Mouse (Mus musculus): ENCODE measurements around the gene Gmnc.
A peak's percentile ranks its signal among the peaks of the same experiment; 100 is the strongest.

Gmnc gene

DNA sequence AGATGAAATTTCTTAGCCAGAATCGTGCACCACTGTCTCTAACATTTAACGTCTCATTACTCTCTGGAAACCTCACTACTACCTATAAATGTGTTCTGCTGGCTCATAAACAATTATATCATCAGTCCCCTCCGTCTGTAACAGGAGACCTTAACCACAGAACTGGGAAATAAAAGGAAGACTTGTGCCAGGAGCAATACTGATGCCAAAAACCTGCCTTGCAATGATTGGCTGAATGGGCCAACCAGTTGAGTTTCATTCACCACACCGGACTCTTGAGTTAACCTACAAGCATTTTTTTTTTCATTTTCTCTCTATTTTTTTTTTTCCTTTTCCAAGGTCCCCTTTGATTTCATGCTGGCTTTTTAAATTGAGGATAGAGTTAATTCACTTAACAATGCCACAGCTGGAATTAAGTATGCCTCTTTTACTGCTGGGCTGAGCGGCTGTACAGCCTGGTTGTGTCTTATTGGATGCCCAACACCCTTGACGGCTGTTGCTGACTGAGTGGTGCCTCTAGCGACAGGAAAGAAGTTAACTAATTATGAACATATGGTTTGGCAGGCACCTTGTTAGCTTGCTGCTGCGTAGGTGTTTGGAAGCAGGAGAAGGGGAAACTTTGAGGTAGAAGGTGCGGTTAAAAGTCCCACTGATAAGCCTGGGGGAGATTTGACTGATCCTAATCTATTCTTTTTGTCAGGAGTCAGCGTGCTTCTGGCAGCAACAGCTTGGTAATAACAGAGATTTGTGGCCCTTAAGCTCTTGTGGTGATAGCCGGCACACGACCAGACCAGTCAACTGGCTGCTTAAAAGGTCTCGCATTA is at the start of gene Gmnc:
Gene Gmnc (minus strand): TSS at position 176 of the 824 bp plus-strand sequence.
- peak; percentile 13 for DNase-seq (ENCODE audit: low spot score)

DNA sequence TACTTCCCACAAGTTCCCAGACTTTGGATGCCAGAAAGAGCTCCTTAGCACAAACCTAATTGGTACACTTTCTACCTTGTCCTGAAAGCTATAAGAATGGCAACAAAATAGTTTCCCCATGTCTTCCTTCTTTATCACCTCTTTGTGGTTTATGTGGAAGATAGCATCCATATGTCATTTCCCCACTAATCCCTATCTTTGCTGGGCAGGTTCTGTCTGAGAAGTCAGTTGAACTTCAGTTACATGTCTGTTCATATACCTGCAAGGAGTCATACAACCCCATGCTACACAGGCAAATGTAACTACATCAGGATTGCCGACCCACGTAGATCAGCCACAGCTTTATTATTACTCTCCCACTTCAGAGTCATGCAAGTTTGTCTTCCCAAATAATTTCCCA is 35.8 kb upstream of the Gmnc start:
- no peak for DNase-seq (ENCODE audit: low spot score)

DNA sequence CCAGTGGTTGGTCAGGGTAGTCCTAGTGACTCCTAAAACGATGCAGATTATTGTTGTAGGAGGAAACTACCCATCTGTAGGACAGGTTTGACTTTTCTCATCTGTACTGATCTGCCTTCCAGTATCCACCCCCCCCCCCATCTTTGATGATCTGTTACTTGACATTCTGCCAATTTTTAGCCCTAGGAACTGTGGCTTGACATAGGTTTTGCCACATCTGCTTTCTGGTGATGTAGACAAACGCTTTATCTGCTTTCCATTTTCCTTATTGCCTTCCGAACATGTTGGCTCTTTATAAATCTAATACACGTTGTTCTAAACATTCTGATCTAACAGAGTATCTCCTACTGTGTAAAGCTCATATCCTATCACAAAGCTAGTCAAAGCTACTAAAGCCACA is 34.8 kb upstream of the Gmnc start:
- DNase-seq (ENCODE audit: low spot score): no peak

DNA sequence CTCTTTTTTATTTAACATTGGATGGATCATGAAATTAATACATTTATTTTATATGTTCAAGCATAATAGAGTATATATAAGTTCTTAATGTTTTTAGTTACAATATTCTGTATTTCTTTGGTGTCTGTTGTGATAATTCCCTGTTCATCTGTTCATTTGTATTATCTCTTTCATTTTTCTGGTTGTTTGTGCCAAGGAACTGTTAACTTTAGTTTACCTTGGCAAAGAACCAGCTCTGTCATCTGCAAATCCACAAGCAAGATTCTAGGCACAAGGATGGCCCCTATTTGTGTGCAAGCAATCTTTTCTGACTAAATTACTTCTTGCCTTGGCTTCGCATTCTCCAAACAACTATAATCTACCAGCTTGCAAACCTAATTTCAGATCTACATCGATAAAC is 31.3 kb upstream of the Gmnc start:
- no peak for DNase-seq (ENCODE audit: low spot score)

DNA sequence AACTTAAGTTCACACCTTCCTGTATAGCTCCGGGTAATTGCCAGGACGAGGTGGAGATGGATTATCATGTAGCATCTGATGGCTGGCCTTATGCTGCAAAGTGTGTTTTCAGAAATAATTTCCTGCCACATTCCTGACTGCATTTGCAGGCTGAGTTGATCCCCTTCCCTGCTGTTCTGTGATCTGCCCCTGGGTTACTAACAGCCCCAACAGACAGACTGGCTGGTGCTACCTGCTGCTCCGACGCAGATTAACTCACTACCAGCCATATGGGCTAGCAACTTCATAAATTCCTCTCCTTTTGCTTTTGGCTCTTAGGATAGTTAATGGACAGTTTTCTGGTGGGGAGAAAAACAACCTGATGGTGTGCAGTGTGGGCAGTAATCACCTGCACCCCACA is 25.9 kb upstream of the Gmnc start:
- no peak for DNase-seq (ENCODE audit: low spot score)

DNA sequence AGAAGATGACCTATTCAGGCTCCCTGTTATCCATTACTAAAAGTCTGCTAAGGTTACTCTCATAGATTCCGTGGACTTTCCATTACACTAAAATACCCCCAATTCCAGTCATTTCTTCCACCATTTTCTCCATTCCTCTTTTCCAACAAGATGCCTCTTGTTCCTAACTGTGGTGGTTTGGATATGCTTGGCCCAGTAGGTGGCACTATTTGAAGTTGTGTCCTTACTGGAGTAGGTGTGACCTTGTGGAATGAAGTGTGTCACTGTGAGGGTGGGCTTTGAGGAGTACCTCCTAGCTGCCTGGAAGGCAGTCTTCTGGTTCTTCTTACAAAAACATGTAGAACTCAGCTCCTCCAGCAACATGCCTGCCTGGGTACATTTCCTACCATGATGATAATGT is 11.3 kb upstream of the Gmnc start:
- no peak for DNase-seq (ENCODE audit: low spot score)

DNA sequence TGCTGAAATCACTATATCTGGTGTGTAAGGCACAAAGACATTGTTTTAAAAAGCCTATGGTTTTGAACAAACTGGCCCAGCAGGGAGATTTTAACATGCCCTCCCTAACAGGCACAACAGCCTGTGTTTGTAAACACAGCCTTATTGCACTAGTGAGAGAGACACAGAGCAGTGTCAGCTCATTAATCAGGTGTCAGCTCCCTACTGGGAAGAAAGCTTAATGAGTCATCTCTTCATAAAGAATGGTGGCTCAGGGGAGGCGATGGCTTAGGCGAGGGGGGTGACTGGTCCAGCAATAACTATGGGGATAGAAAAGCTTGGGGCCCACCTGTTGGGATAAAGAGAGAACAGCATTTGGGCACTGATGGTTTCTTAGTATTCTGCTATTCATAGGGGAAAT is 8.1 kb upstream of the Gmnc start:
- peak; percentile 24 for DNase-seq (ENCODE audit: low spot score)

DNA sequence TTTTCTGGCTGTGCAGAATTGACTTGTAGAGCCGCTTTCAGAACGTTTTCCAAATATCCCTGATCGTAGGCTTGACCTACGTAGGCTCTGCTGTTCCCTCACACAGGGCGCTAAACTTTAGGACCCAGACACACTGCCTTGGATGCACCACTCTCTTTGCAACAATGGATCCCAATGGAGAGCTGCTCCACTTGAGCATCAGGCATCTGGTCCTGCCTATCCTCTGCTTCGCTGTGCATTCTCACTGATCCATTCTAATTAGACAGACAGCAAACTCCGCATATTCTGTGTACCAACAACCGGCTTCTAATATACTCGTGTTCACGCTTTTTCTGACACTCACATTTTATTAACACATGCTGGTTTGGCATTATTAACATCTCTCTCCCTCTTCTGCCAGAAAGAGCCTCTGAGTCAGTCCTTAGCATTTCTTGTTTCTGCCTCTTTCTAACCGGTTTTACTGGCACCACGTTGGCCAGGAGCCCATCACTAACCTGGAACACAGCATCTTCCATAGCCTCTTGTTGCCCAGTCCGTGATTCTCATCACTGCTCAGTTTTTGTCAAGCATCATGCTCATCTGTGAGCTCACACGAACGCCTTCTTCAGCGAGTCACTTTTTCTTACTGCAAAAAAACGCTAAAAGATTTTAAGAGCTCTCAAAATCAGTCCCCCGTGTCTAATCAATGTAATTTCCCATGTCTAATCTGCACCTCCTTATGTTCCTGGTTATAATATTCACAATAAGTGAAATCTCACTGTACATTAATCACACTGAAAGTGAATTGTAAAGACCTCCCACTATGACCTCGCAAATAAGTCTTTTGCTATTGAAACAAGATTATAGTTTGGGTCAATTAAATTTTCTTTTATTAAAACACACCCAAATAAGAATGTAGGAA is 1.8 kb downstream of the Gmnc start:
- no peak for DNase-seq (ENCODE audit: low spot score)

DNA sequence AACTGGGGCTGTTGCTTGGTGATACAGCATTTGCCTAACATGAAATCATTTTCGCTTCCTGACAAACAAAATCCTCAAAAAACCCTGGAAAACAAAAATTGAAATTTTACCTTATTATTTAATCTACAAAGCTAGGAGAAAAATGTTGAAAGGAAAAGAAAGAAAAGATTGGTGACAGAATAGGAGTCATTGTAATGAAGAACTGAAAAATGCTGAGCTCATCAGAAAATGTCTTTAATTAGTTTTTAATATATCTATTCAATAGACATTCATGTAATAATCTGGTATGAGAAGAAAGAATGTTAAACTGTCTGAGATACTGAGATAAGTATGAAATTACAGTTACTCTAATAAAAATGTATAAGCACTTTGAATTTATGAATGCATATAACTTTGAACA is 3.3 kb downstream of the Gmnc start:
- DNase-seq (ENCODE audit: low spot score): no peak

DNA sequence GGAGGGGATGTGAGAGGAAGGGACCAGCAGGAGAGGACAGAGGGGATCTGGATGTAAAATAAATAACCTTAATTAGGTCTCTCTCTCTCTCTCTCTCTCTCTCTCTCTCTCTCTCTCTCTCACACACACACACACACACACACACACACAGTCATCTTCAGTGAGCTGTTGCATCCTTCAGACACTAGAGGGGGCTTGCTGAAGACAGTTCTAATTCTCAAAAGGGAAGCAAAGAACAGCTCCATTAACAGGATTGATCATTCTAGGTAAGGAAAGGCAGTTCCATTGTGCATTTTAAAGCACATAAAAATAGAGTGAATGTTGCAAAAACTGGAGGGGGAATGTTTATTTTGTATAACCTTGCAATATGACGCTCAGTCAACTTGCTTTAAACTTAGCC is 5.7 kb downstream of the Gmnc start:
- DNase-seq (ENCODE audit: low spot score): peak; percentile 31

DNA sequence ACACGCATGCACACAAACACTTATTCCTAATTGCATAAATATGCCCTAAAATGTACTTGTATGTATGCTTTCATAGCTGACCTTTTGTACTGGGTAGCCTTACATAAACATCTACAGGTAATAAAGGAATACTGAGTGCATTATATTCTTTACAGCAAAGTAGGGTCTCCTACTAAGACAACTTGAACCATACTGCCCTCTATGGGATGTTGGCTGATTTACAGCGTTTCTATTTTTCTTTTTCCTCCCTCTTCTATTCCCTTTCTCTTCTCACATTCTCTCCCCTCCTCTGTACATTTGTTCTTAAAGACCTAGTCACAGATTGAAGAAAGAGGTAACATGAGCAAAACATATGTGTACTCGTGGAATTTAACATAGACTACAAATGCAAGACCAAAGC is 9.3 kb downstream of the Gmnc start:
- DNase-seq (ENCODE audit: low spot score): peak; percentile 17

DNA sequence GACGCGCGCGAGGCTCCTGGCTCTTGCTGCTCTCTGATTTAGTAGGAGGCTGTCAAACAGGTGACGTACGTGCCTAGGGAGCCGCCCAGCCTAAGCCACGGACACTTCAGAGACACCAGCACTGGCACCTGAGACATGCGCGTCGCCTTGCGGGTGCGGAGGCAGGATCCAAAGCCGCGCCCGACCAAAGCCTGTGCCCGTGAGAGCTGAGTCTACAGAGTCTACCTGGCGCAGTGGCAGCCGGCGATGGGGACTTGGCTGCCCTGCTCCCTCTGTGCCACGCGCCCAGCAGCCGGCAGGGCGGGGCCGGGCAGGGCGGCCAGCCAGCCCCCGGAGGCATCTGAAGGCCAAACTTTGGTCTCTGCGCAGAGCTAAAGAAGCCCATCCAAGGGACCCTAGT is 23.5 kb downstream of the Gmnc start:
- peak; percentile 24 for DNase-seq (ENCODE audit: low spot score)

DNA sequence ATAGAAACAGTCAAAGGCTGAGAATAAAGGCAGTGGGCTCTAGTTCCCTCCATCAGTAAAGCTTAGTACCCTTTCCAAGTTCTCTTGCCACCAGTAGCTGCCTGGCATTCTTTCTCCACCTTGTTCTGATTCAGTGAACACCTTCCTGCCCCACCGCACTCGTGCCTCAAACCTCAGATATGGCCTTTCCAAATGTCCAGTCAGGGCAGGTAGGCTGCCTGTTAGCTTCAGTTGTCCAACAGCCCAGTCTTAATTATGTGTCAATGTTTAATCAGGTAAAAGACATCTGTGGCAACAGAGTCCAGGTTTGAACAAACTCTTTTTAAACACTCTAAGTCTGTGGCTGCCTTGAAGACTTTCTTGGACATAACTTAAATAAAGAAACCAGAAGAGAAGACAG is 24.6 kb downstream of the Gmnc start:
- no peak for DNase-seq (ENCODE audit: low spot score)

DNA sequence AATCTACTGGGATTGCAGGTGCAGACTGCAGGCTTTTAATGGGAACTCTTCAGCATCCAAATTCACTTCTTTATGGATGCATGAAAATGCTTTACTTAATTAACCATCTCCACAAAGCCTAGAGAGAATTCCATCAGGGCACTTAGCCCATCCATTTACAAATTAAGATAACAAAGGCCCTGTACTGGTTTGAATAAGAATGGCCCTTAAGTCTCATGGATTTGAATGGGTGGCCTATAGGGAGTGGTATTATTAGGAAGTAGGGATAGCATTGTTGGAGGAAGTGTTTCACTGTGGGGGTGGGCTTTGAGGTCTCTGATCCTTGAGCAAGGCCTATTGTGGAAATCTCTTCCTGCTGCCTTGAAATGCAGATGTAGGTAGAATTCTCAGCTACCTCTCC is 29.5 kb downstream of the Gmnc start:
- DNase-seq (ENCODE audit: low spot score): no peak

DNA sequence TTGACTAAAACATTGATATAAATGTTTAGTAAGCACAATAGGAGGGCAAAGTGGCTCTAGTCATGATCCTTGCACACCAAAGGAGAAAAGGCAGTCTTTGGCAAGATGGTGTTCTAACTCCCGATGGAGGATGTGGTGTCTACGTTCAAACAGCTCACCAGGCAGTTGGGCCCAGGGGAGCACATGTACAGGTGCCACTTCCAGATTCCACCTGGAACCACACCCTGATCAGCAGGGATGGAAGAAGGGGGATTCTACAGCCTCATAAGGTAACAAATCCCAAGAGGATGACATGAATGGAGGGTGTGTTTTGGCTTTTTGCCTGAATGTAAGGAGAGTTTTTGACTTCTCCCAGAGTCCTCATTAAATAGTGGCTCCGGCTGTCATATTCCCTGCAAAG is 39.9 kb downstream of the Gmnc start:
- DNase-seq (ENCODE audit: low spot score): no peak

DNA sequence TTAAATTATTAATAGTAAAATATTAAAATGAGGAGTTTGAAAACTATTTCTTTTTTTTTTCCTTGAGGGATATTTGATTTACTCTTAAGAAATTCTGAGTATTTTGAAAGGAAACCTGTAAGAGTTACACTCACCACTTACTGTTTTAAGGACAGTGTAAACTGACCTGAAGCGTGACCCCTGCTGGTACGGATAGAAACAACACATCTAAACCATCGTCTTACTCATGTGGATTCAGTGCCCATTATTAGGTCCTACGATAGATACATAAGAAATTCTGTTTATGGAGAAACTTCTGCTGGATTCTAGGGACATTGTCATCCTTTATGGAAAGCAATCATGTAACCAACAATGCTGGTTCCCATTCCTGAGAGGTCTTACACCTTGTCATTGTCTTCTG is 41.2 kb downstream of the Gmnc start:
- DNase-seq (ENCODE audit: low spot score): peak; percentile 49

DNA sequence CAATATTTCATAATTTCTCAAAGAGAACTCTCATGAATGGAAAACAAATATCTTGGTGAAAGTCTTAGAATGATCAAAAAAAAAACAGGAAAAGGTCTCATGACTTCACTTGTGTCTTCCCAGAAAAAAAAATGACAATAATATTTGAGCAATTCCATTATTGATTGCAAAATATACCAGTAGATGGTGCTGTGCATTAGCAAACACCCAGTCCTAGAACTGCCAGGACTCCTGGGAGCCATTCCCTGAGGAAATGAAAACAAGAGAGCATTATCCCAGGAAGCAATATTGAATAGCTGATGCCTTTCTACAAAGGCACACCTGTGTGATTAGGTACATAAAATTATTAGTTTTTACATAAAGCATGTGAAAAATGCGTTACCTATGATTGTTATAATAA is 87.5 kb downstream of the Gmnc start:
- peak; percentile 7 for DNase-seq (ENCODE audit: low spot score)

DNA sequence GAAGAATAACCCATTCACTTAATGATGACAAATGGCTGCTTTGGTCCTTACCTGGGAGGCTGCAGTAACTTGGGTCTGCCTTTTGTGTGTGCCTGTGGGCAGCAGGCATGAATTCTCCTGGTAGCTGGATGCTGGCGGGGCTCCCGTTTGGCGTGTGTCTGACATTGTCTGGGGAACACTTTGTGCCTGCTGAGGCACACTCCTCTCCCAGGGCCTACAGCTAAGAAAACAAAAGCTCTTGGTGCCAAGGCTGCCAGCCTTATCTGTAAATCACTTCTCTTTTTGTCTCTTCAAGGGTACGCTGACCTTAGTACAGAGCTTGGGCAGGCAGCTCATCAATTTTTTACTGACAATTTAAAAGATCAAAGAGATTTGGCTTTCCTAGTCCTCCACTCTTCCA is 90.0 kb downstream of the Gmnc start:
- DNase-seq (ENCODE audit: low spot score): peak; percentile 5

DNA sequence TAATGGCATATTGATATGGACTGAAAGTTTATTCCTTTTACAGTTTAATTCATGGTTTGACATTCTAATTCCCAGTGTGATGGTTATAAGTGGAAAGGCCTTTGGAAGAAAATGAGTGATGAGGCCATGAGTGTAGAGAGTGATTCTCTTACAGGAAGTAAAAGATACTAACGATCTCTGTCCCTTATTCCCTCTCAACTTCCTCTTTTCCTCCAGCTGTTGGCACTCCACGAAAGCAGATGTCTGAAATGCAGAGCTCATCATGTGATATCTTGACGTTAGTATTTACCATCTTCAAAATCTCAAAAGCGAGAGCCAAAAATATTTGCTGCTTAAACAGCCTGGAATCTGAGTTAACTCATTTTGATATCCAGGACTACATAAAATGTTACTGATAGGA is 105.1 kb downstream of the Gmnc start:
- DNase-seq (ENCODE audit: low spot score): no peak

DNA sequence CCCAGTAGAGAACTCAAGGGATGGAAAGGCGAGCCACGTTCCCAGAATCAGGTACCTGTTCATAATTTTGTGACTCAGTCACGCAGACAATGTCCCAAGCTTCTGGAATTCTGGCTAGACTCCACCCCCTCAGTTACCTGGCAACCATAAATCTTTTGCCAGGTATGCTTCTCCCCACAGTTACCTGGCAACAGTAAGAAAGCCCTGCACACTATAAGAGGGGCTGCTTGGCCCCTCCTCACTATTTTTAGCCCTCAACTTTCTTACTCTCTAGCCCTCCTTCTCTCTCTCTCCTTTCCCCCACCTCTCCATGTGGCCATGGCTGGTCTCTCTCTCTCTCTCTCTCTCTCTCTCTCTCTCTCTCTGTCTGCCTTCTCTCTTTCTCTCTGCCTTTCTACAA is 114.6 kb downstream of the Gmnc start:
- DNase-seq (ENCODE audit: low spot score): no peak
